Mouse (Mus musculus) MEL (cell line): ENCODE measurements around the gene P2rx3. TPM values are rescaled to one million over a fixed set of nuclear protein-coding genes. Genes with fewer than 3 reads are reported as not detected.

Source experiments
- DNase-seq: peaks from one replicate; pipeline ENCODE4 v3.0.0; 2011; ENCODE audit warnings: low read depth, low spot score
- H3K27ac ChIP-seq: 2 replicates; pipeline ENCODE4 v1.5.1; 2012; ENCODE audit warnings: low read depth, mild to moderate bottlenecking, control low read depth, low read length, moderate library complexity; ENCODE audit not compliant: control insufficient read depth
- H3K27me3 ChIP-seq, 2 experiments: fragments of 150-350 bp in 1 of 2; sonication (generic) in 1 of 2; 2 replicates each; pipeline ENCODE4 v1.6.1; 2012; ENCODE audit warnings: low read length in 2 of 2, mild to moderate bottlenecking in 2 of 2, improper control_type of control experiment in 1 of 2, moderate library complexity in 1 of 2; ENCODE audit not compliant: insufficient read depth in 2 of 2, control insufficient read depth in 1 of 2
- H3K36me3 ChIP-seq, 2 experiments: 2 replicates each; pipeline ENCODE4 v1.6.1; 2012 to 2014; ENCODE audit warnings: low read length in 2 of 2, improper control_type of control experiment in 1 of 2, inconsistent platforms in 1 of 2, mild to moderate bottlenecking in 1 of 2; ENCODE audit not compliant: insufficient read depth in 2 of 2, control insufficient read depth in 1 of 2
- H3K4me1 ChIP-seq, 2 experiments: fragments of 150-350 bp in 1 of 2; sonication (generic) in 1 of 2; 2 replicates each; pipeline ENCODE4 v1.6.1; 2012; ENCODE audit warnings: low read length in 2 of 2, improper control_type of control experiment in 1 of 2, mild to moderate bottlenecking in 1 of 2; ENCODE audit not compliant: insufficient read depth in 2 of 2, control insufficient read depth in 1 of 2
- H3K4me3 ChIP-seq, 2 experiments: fragments of 150-350 bp in 1 of 2; sonication (generic) in 1 of 2; 2 replicates each; pipeline ENCODE4 v1.5.1; 2012; ENCODE audit warnings: low read depth in 2 of 2, low read length in 2 of 2, mild to moderate bottlenecking in 2 of 2, moderate library complexity in 2 of 2, control low read depth in 1 of 2, improper control_type of control experiment in 1 of 2; ENCODE audit not compliant: control insufficient read depth in 1 of 2, insufficient read depth in 1 of 2
- H3K79me2 ChIP-seq: 2 replicates; pipeline ENCODE4 v1.6.1; 2012; ENCODE audit warnings: mild to moderate bottlenecking, low read length, moderate library complexity; ENCODE audit not compliant: control insufficient read depth, poor library complexity, insufficient read depth
- H3K9ac ChIP-seq: 2 replicates; pipeline ENCODE4 v1.6.1; 2012; ENCODE audit warnings: low read depth, mild to moderate bottlenecking, control low read depth, low read length, moderate library complexity; ENCODE audit not compliant: control insufficient read depth, poor library complexity, severe bottlenecking
- H3K9me3 ChIP-seq: fragments of 150-350 bp; sonication (generic); replicated peaks from 2 replicates; pipeline ENCODE4 v1.6.1; 2012; ENCODE audit warnings: mild to moderate bottlenecking, low read length, improper control_type of control experiment, moderate library complexity; ENCODE audit not compliant: insufficient read depth
- BHLHE40 ChIP-seq: IDR thresholded peaks from 2 replicates; pipeline ENCODE4 v1.6.1; 2012; ENCODE audit warnings: low read depth, mild to moderate bottlenecking, inconsistent platforms, low read length, improper control_type of control experiment, borderline replicate concordance
- CHD2 ChIP-seq: IDR thresholded peaks from 2 replicates; pipeline ENCODE4 v1.6.1; 2011; ENCODE audit warnings: low read length, improper control_type of control experiment
- E2F4 ChIP-seq: IDR thresholded peaks from 2 replicates; pipeline ENCODE4 v1.6.1; 2011; ENCODE audit warnings: low read depth, low read length, improper control_type of control experiment, borderline replicate concordance
- ELF1 ChIP-seq: IDR thresholded peaks from 2 replicates; pipeline ENCODE4 v1.6.1; 2014; ENCODE audit warnings: low read depth, mild to moderate bottlenecking, inconsistent platforms, low read length, improper control_type of control experiment, moderate library complexity
- EP300 ChIP-seq, 2 experiments: IDR thresholded peaks; 2 replicates each; pipeline ENCODE4 v1.6.1; 2011; ENCODE audit warnings: improper control_type of control experiment in 2 of 2, low read length in 2 of 2, low read depth in 1 of 2, mild to moderate bottlenecking in 1 of 2
- GABPA ChIP-seq: IDR thresholded peaks from 2 replicates; pipeline ENCODE4 v1.6.1; 2012; ENCODE audit warnings: low read depth, mild to moderate bottlenecking, inconsistent platforms, low read length, improper control_type of control experiment, moderate library complexity
- JUND ChIP-seq: IDR thresholded peaks from 2 replicates; pipeline ENCODE4 v1.6.1; 2011; ENCODE audit warnings: low read depth, mild to moderate bottlenecking, improper control_type of control experiment, low read length
- KAT2A ChIP-seq: conservative IDR thresholded peaks from 2 replicates; pipeline ENCODE4 v1.6.1; 2012; ENCODE audit warnings: low read depth, low read length, improper control_type of control experiment, inconsistent platforms
- MAFK ChIP-seq: IDR thresholded peaks from 2 replicates; pipeline ENCODE4 v1.6.1; 2011; ENCODE audit warnings: low read depth, mild to moderate bottlenecking, low read length, improper control_type of control experiment, borderline replicate concordance
- MAZ ChIP-seq: IDR thresholded peaks from 2 replicates; pipeline ENCODE4 v1.6.1; 2012; ENCODE audit warnings: low read depth, mild to moderate bottlenecking, inconsistent platforms, low read length, improper control_type of control experiment
- MEF2A ChIP-seq: IDR thresholded peaks from 2 replicates; pipeline ENCODE4 v1.6.1; 2014; ENCODE audit warnings: low read depth, mild to moderate bottlenecking, inconsistent platforms, low read length, improper control_type of control experiment; ENCODE audit not compliant: poor library complexity, insufficient replicate concordance, severe bottlenecking; ENCODE audit errors: extremely low read depth
- MYC ChIP-seq: IDR thresholded peaks from 2 replicates; pipeline ENCODE4 v1.6.1; 2011; ENCODE audit warnings: low read depth, mild to moderate bottlenecking, low read length, improper control_type of control experiment, moderate library complexity
- NRF1 ChIP-seq: IDR thresholded peaks from 2 replicates; pipeline ENCODE4 v1.6.1; 2014; ENCODE audit warnings: low read depth, mild to moderate bottlenecking, inconsistent platforms, low read length, improper control_type of control experiment, moderate library complexity; ENCODE audit not compliant: poor library complexity, insufficient read depth, severe bottlenecking
- POLR2A ChIP-seq, 2 experiments: IDR thresholded peaks; 2 replicates each; pipeline ENCODE4 v1.6.1; 2011 to 2012; ENCODE audit warnings: low read length in 2 of 2, mild to moderate bottlenecking in 2 of 2, control low read depth in 1 of 2, improper control_type of control experiment in 1 of 2, low read depth in 1 of 2, moderate library complexity in 1 of 2; ENCODE audit not compliant: control insufficient read depth in 1 of 2, insufficient read depth in 1 of 2, poor library complexity in 1 of 2
- POLR2AphosphoS2 ChIP-seq: IDR thresholded peaks from 2 replicates; pipeline ENCODE4 v1.6.1; 2011; ENCODE audit warnings: low read length, improper control_type of control experiment
- RCOR1 ChIP-seq: IDR thresholded peaks from 2 replicates; pipeline ENCODE4 v1.6.1; 2012; ENCODE audit warnings: low read depth, mild to moderate bottlenecking, inconsistent platforms, low read length, improper control_type of control experiment
- TBP ChIP-seq: IDR thresholded peaks from 2 replicates; pipeline ENCODE4 v1.8.0; 2011; ENCODE audit warnings: low read depth, low read length, improper control_type of control experiment
- UBTF ChIP-seq: IDR thresholded peaks from 2 replicates; pipeline ENCODE4 v1.6.1; 2012; ENCODE audit warnings: low read depth, mild to moderate bottlenecking, inconsistent platforms, low read length, improper control_type of control experiment, moderate library complexity, borderline replicate concordance; ENCODE audit not compliant: insufficient read depth
- USF2 ChIP-seq, 2 experiments: IDR thresholded peaks; 2 replicates each; pipeline ENCODE4 v1.6.1; 2011 to 2012; ENCODE audit warnings: improper control_type of control experiment in 2 of 2, low read length in 2 of 2, borderline replicate concordance in 1 of 2, inconsistent platforms in 1 of 2, low read depth in 1 of 2, mild to moderate bottlenecking in 1 of 2; ENCODE audit not compliant: insufficient read depth in 1 of 2
- ZC3H11A ChIP-seq: IDR thresholded peaks from 2 replicates; pipeline ENCODE4 v1.6.1; 2012; ENCODE audit warnings: low read depth, mild to moderate bottlenecking, inconsistent platforms, low read length, improper control_type of control experiment
- polyA plus RNA-seq, 2 experiments: library from polyadenylated mRNA; stranded (reverse) in 1 of 2; unstranded in 1 of 2; fragments of >175 nt in 1 of 2; fragments of >200 nt in 1 of 2; gene quantifications; 2 replicates each; pipeline versions ENCODE4 v1.2.1 to v1.2.4; 2012; ENCODE audit warnings: low replicate concordance in 2 of 2, low read depth in 1 of 2; ENCODE audit not compliant: insufficient read length in 2 of 2, insufficient read depth in 1 of 2, missing spikeins in 1 of 2
- total RNA-seq: library from RNA; depleted of rRNA; stranded (reverse); fragments of 300-350 nt; gene quantifications from 2 replicates; pipeline ENCODE4 v1.2.3, GENCODE M21; 2012

Gene P2rx3
- total and polyA plus RNA-seq, 3 experiments, result 0.36 TPM; not detected in 2

DNA sequence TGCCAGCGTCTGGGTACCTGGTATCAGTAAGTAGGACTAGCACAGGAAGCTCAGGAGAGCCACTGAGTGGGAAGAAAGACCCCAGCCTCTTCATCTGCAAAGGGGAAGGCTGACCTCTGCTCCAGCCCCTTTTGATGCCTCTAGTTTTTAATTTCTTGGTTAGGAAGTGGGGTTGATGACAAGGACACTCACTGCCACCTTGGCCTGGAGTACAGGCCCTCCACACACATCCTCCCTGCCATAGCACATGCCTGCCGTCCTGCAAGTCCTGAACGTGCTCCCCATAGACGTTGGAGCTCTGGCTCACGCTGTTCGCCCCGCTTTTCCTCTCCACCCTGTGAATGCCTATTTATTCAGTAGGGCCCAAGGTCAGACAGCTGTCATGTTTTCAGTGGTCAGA lies 30.7 kb downstream of the P2rx3 start:
- H3K9me3 ChIP-seq, result no peaks in the 10 kb centered on the region
- H3K4me1 ChIP-seq, result peaks cover 4 to 8% of the 10 kb centered on the region in 2 experiments

DNA sequence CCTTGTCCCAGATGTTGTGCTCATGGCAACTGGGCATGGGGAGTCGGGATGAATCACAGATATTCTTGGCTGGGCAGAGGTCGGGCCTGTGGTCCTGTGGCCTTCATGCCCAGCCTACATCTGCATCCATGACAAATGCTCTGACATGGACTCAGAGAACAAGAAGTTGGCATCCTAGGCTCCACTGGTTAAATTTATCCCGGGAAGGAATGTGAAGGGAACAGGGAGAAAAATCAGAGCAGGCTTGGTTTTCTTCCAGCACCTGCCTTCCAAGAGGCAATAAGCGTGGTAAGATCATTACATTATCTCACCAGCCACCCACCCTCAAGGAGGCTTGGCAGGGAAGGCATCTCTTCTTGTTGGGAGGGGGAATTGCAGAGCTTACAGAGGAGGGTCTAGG lies 32.9 kb downstream of the P2rx3 start:
- no peak for DNase-seq
- no peak overlapping the region for H3K9ac ChIP-seq
- H3K4me1 ChIP-seq, result peaks cover 0 to 10% of the 10 kb centered on the region in 2 experiments; a peak in 3 of 4 replicates

More for the DNA sequence above, 30.7 kb downstream of the P2rx3 start:
- TF ChIP-seq CHD2 (no peak), MAZ (no peak), NRF1 (no peak), RCOR1 (no peak), E2F4 (no peak), MEF2A (no peak), POLR2AphosphoS2 (no peak), JUND (no peak), ZC3H11A (no peak), KAT2A (no peak), BHLHE40 (no peak), POLR2A (IDR thresholded peaks at IDR 0.05; ENCODE audit: control insufficient read depth in 1 of 2, insufficient read depth in 1 of 2, low read depth in 1 of 2, low read length in 2 of 2, poor library complexity in 1 of 2) (no peak)
- Histone ChIP-seq H3K27me3 (no peaks in the 10 kb centered on the region), H3K27ac (no peak overlapping the region), H3K79me2 (no peaks in the 10 kb centered on the region), H3K9ac (no peak overlapping the region), H3K36me3 (peaks cover 0 to 8% of the 10 kb centered on the region in 2 experiments; a peak in 2 of 4 replicates), H3K4me3 (no peak overlapping the region)
- DNase-seq, result no peak

DNA sequence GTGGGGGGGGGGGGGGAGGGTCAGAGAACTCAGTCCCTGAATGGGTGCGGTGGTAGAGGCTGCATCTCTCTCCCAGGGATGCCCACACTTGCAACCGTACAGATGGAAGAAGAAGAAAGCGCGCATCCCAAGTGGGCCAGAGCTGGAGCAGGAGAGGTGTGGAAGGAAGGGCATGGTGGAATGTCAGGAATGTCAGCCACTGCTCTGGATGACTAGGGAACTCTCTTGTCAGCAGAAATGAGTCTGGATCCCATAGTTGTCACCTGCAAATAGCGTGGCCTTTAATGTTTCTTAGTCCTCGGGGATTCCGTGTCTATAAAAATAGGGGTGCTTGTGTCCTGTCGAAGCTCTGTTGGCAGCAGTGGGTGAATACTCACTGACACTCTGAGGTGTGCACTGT lies 34.7 kb downstream of the P2rx3 start:
- H3K4me3 ChIP-seq, result no peak overlapping the region
- H3K36me3 ChIP-seq, result no peaks in the 10 kb centered on the region
- no peaks in the 10 kb centered on the region for H3K27me3 ChIP-seq
- no peaks in the 10 kb centered on the region for H3K9me3 ChIP-seq
- no peak overlapping the region for H3K9ac ChIP-seq
- H3K27ac ChIP-seq, result no peak overlapping the region
- no peaks in the 10 kb centered on the region for H3K79me2 ChIP-seq
- peaks cover 0 to 10% of the 10 kb centered on the region in 2 experiments; a peak in 3 of 4 replicates for H3K4me1 ChIP-seq
- TF ChIP-seq GABPA, result no peak
- no peak for TF ChIP-seq KAT2A
- no peak for DNase-seq

More for the DNA sequence above, 32.9 kb downstream of the P2rx3 start:
- Histone ChIP-seq H3K79me2 (no peaks in the 10 kb centered on the region), H3K27ac (no peak overlapping the region), H3K4me3 (no peak overlapping the region), H3K9me3 (no peaks in the 10 kb centered on the region), H3K27me3 (no peaks in the 10 kb centered on the region), H3K36me3 (no peaks in the 10 kb centered on the region)
- TF ChIP-seq TBP (no peak), UBTF (no peak), MAZ (no peak), RCOR1 (no peak), ELF1 (no peak), BHLHE40 (no peak), MYC (no peak), USF2 (IDR thresholded peaks at IDR 0.05; ENCODE audit: borderline replicate concordance in 1 of 2, insufficient read depth in 1 of 2, low read depth in 1 of 2, low read length in 2 of 2) (no peak), MAFK (no peak), EP300 (IDR thresholded peaks at IDR 0.05; ENCODE audit: low read depth in 1 of 2, low read length in 2 of 2) (no peak)
